Mouse (Mus musculus) stomach, postnatal 0 days (tissue): Measurements from ENCODE around the gene Bcl2l2.

Experiments used
- CTCF ChIP-seq: IDR thresholded peaks from 2 replicates; pipeline ENCODE4 v1.5.1; 2016; ENCODE audit warnings: antibody characterized with exemption, low read depth, mild to moderate bottlenecking, moderate library complexity
- EP300 ChIP-seq: optimal IDR thresholded peaks from 2 replicates; pipeline ENCODE3; 2016; ENCODE audit warnings: antibody characterized with exemption

DNA sequence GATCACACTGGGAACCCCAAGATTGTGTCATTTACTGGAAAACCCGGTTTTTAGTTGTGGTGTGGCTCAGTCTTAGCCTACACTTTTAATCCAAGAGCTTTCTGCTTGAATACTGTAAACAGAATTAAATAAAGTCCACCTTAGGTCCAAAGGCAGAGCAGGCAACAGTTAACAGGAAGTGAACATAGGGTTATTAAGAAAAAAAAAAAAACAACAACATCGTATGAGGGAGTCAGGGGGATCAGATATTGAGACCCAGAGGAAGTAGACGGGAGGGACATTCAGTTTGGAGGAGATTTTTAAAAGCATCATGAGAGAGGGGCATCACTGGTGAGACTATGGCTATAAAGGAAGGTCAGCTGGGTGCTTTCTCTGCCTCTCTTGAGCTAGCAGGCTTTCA, 16.9 kb upstream of the Bcl2l2 start:
- no peak for TF ChIP-seq CTCF
- TF ChIP-seq EP300 = no peak
